Mouse (Mus musculus): ENCODE data around the gene Col25a1. TPM values are rescaled to one million over a fixed set of nuclear protein-coding genes. Genes with fewer than 3 reads are reported as not detected.

The Col25a1 gene
- polyA plus RNA-seq, 1 experiment = 2.8 TPM

DNA sequence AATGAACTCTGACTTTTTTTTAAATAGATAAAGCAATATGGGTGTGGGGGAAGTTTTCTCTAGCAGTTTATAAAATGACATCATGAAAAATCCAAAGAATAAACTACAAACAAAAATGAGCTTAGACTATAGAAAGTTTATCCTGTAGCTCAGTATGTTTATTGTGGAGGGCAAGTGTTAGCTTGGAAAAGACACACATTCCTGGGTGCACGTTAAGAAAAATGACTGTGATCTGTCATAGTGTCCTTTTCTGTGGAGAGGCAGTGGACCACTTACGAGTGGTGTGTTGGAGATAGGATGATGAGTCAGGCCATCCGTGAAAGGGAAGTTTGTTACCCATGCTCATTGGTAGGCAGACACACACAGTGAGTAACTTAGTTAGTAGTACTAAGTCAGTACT, 207.1 kb downstream of the Col25a1 start:
- no peak overlapping the region for H3K4me3 ChIP-seq
- H3K4me2 ChIP-seq (ENCODE audit: low read depth) = no peak overlapping the region

GRCm38 (mm10) chr3:130350161-130350560, 218.9 kb downstream of the Col25a1 start:
- Histone ChIP-seq H3K27me3 (ENCODE audit: control insufficient read depth, insufficient read depth, insufficient read length) (no peaks in the 10 kb centered on the region), H3ac (ENCODE audit: control insufficient read depth, insufficient read length) (no peak overlapping the region), H3K4me2 (ENCODE audit: low read depth) (no peak overlapping the region), H3K4me3 (no peak overlapping the region), H3K36me3 (ENCODE audit: control insufficient read depth, insufficient read depth) (no peaks in the 10 kb centered on the region), H3K79me2 (ENCODE audit: control insufficient read depth, insufficient read depth) (no peaks in the 10 kb centered on the region)
- TF ChIP-seq USF1 (IDR thresholded peaks at IDR 0.05; ENCODE audit: low read depth) (no peak), E2F4 (IDR thresholded peaks at IDR 0.05; ENCODE audit: insufficient read depth) (no peak), REST (IDR thresholded peaks at IDR 0.05; ENCODE audit: insufficient read depth, insufficient read length) (no peak), MAX (IDR thresholded peaks at IDR 0.05; ENCODE audit: low read depth) (no peak), POLR2A (IDR thresholded peaks at IDR 0.05; ENCODE audit: insufficient read length, low read depth) (no peak)

More for the DNA sequence above, 207.1 kb downstream of the Col25a1 start:
- Histone ChIP-seq H3ac (ENCODE audit: control insufficient read depth, insufficient read length) (no peak overlapping the region), H3K27me3 (ENCODE audit: control insufficient read depth, insufficient read depth, insufficient read length) (no peaks in the 10 kb centered on the region), H3K36me3 (ENCODE audit: control insufficient read depth, insufficient read depth) (no peaks in the 10 kb centered on the region), H3K79me2 (ENCODE audit: control insufficient read depth, insufficient read depth) (no peaks in the 10 kb centered on the region)
- TF ChIP-seq USF1 (IDR thresholded peaks at IDR 0.05; ENCODE audit: low read depth) (no peak), TCF12 (IDR thresholded peaks at IDR 0.05; ENCODE audit: insufficient read depth, poor library complexity, severe bottlenecking) (no peak), E2F4 (IDR thresholded peaks at IDR 0.05; ENCODE audit: insufficient read depth) (no peak), MAX (IDR thresholded peaks at IDR 0.05; ENCODE audit: low read depth) (no peak), POLR2A (IDR thresholded peaks at IDR 0.05; ENCODE audit: insufficient read length, low read depth) (no peak), MYOD1 (IDR thresholded peaks at IDR 0.05; ENCODE audit: control insufficient read depth in 1 of 3, insufficient read length in 2 of 3, low read depth in 2 of 3) (no peak), CEBPB (IDR thresholded peaks at IDR 0.05; ENCODE audit: insufficient read depth, poor library complexity, severe bottlenecking) (no peak), TCF3 (IDR thresholded peaks at IDR 0.05; ENCODE audit: insufficient read length, low read depth) (no peak), REST (IDR thresholded peaks at IDR 0.05; ENCODE audit: insufficient read depth, insufficient read length) (no peak), SRF (IDR thresholded peaks at IDR 0.05; ENCODE audit: control insufficient read depth, insufficient read length, low read depth) (no peak), POLR2AphosphoS2 (IDR thresholded peaks at IDR 0.05; ENCODE audit: insufficient read length, low read depth) (no peak), MYOG (IDR thresholded peaks at IDR 0.05; ENCODE audit: control insufficient read depth in 1 of 3, insufficient read depth in 1 of 3, insufficient read length in 2 of 3, low read depth in 2 of 3) (no peak)

GRCm38 (mm10) chr3:130354399-130355039, 223.2 kb downstream of the Col25a1 start:
- no peak for TF ChIP-seq MYOG (IDR thresholded peaks at IDR 0.05; ENCODE audit: control insufficient read depth in 1 of 3, insufficient read depth in 1 of 3, insufficient read length in 2 of 3, low read depth in 2 of 3)
- Histone ChIP-seq H3ac (ENCODE audit: control insufficient read depth, insufficient read length) (no peak overlapping the region), H3K79me2 (ENCODE audit: control insufficient read depth, insufficient read depth) (no peaks in the 10 kb centered on the region), H3K27me3 (ENCODE audit: control insufficient read depth, insufficient read depth, insufficient read length) (no peaks in the 10 kb centered on the region), H3K36me3 (ENCODE audit: control insufficient read depth, insufficient read depth) (no peaks in the 10 kb centered on the region), H3K4me2 (ENCODE audit: low read depth) (no peak overlapping the region), H3K4me3 (no peak overlapping the region)

DNA sequence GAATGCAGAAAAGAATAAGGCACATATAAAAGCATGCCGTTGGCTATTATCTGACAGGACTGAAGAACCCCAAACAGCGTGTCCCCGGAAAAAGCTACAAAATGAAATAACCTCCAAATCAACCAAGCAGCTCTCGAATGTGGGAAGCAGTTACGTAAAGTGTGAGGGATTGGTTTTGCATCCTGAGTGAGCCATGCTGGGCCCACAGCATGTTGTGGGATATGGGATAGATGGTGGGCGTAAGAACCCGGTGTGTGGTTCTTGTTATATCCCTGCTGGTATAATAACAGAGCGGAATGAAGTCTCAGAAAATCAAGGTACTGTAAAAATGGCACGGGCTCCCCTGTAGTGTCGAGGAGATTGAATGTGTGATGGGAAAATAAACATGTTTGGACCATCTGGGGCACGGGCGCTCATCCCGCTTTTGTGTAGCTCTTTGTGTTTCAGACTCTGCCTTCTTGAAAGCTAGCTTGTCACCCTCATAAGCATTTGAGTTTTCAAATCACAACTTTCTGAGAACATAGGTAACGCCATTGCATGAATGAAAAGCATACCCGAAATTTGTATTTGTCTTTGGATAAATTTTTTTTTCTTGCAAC, 225.4 kb downstream of the Col25a1 start:
- Histone ChIP-seq H3K79me2 (ENCODE audit: control insufficient read depth, insufficient read depth) (no peaks in the 10 kb centered on the region), H3ac (ENCODE audit: control insufficient read depth, insufficient read length) (no peak overlapping the region), H3K4me3 (no peak overlapping the region), H3K36me3 (ENCODE audit: control insufficient read depth, insufficient read depth) (no peaks in the 10 kb centered on the region), H3K4me2 (ENCODE audit: low read depth) (no peak overlapping the region), H3K27me3 (ENCODE audit: control insufficient read depth, insufficient read depth, insufficient read length) (no peaks in the 10 kb centered on the region)
- TF ChIP-seq POLR2A (IDR thresholded peaks at IDR 0.05; ENCODE audit: insufficient read length, low read depth) = no peak
- TF ChIP-seq MAX (IDR thresholded peaks at IDR 0.05; ENCODE audit: low read depth) = no peak

GRCm38 (mm10) chr3:130360813-130361212, 229.5 kb downstream of the Col25a1 start:
- Histone ChIP-seq H3K4me3 (no peak overlapping the region), H3K4me2 (ENCODE audit: low read depth) (no peak overlapping the region), H3K27me3 (ENCODE audit: control insufficient read depth, insufficient read depth, insufficient read length) (no peaks in the 10 kb centered on the region), H3K79me2 (ENCODE audit: control insufficient read depth, insufficient read depth) (no peaks in the 10 kb centered on the region), H3K36me3 (ENCODE audit: control insufficient read depth, insufficient read depth) (no peaks in the 10 kb centered on the region), H3ac (ENCODE audit: control insufficient read depth, insufficient read length) (no peak overlapping the region)
- TF ChIP-seq POLR2AphosphoS2 (IDR thresholded peaks at IDR 0.05; ENCODE audit: insufficient read length, low read depth) = no peak

- Histone ChIP-seq H3ac (ENCODE audit: control insufficient read depth, insufficient read length) (no peak overlapping the region), H3K4me2 (ENCODE audit: low read depth) (no peak overlapping the region), H3K4me3 (no peak overlapping the region), H3K27me3 (ENCODE audit: control insufficient read depth, insufficient read depth, insufficient read length) (no peaks in the 10 kb centered on the region), H3K36me3 (ENCODE audit: control insufficient read depth, insufficient read depth) (no peaks in the 10 kb centered on the region), H3K79me2 (ENCODE audit: control insufficient read depth, insufficient read depth) (no peaks in the 10 kb centered on the region)
- TF ChIP-seq POLR2A (IDR thresholded peaks at IDR 0.05; ENCODE audit: insufficient read length, low read depth) (no peak), E2F4 (IDR thresholded peaks at IDR 0.05; ENCODE audit: insufficient read depth) (no peak), REST (IDR thresholded peaks at IDR 0.05; ENCODE audit: insufficient read depth, insufficient read length) (no peak), TCF12 (IDR thresholded peaks at IDR 0.05; ENCODE audit: insufficient read depth, poor library complexity, severe bottlenecking) (no peak), MYOD1 (IDR thresholded peaks at IDR 0.05; ENCODE audit: control insufficient read depth in 1 of 3, insufficient read length in 2 of 3, low read depth in 2 of 3) (no peak), TCF3 (IDR thresholded peaks at IDR 0.05; ENCODE audit: insufficient read length, low read depth) (no peak), MAX (IDR thresholded peaks at IDR 0.05; ENCODE audit: low read depth) (no peak), MYOG (IDR thresholded peaks at IDR 0.05; ENCODE audit: control insufficient read depth in 1 of 3, insufficient read depth in 1 of 3, insufficient read length in 2 of 3, low read depth in 2 of 3) (no peak), SRF (IDR thresholded peaks at IDR 0.05; ENCODE audit: control insufficient read depth, insufficient read length, low read depth) (no peak), CEBPB (IDR thresholded peaks at IDR 0.05; ENCODE audit: insufficient read depth, poor library complexity, severe bottlenecking) (no peak), USF1 (IDR thresholded peaks at IDR 0.05; ENCODE audit: low read depth) (no peak), POLR2AphosphoS2 (IDR thresholded peaks at IDR 0.05; ENCODE audit: insufficient read length, low read depth) (no peak)
Observed at GRCm38 (mm10) chr3:130361922-130362321, 230.6 kb downstream of the Col25a1 start.
